Mouse (Mus musculus) kidney, postnatal 25 days (tissue): ENCODE results near the gene Rilpl1.
"Not testable (repeated sequence)": the region's sequence is repeated elsewhere in the genome, so short reads cannot be mapped to it uniquely, and the experiment has no call there.

Source experiments
- DNase-seq, 2 experiments: peaks; one replicate each; pipeline ENCODE4 v3.0.0; 2021; ENCODE audit warnings: mixed read lengths in 2 of 2

Rilpl1 gene

DNA sequence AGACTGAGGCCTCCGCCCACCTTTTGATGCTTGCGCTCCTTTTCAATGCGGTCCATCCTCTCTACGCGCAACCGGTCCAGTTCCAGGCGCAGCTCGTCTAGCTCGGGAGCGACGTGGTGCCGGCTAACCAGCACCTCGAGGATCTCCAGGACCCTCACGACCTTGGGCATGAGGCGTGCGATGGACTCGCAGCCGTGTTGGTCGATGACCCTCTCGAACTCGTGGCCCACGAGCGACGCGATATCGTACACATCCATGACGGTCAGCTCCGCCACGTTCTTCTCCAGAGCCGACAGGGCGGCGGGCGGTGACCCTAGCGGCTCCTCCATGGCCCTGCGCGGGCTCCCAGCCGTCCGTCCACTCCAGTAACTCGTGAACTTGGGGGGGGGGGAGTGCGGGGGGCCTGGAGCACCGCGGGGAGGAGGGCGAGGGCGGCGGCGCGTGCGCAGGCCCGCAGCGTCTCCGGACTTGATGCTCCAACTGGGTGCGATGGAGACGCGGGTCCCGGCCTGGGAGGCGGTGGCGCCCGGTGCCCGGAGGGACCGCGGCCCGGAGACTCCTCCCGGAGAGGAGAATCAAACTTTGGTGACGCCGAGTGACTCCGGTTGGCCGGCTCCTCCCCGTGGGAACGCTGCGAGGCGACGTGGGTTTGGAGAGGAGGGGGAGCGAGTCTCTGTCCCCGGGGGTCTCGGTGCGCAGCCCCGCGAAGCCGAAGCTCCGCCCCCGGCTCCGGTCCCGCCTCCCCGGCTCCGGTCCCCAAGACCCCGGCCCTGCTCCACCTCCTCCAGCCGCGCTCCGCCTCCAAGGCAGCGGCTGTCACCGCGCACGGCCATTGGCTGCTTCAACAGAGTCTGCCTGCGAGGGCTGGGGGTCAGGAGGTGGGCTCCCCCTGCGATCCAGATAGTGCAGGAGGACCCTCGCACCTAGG is at the start of gene Rilpl1:
Gene Rilpl1 (minus strand): TSS at position 737 of the 928 bp plus-strand sequence.
- DNase-seq, result peak; percentile 84 to 94

DNA sequence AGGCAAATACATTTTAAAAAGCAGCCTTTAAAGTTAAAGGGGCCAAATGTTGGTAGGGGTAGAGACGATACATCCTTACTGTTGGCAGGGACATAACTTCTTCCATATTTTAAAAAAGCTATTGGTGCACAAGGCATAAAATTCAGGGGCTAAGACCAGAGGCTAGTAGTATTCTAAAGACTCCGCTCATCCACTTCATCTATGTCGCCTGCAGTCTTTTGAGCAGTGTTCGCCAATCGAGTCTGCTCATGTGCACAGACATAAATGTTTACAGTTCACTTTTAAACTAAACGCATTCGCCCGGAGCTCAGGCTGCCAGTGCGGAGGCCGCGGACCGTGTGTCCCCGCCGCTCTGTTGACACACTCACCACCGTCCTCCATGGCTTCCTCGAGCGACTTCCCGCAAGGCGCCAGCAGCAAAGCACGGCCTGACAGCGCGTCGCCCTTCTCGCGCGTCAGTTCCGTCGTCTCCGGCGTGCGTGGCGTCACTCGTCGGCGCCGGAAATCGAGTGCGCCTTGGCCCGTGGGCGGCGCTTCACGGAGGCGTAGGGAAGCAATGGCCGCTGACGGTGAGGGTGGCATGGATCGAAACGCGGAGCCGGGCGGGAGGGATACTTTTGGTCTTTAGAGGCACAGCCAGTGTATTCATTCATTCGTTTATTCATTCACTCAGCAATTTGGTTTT is 47.6 kb upstream of the Rilpl1 start, which contains the start of the genes Eif2b1 and Gtf2h3:
Gene Eif2b1 (minus strand): TSS at position 499 of the 685 bp plus-strand sequence.
Gene Gtf2h3 (plus strand): TSS at position 508 of the 685 bp plus-strand sequence.
- peak; percentile 94 to 96 for DNase-seq

DNA sequence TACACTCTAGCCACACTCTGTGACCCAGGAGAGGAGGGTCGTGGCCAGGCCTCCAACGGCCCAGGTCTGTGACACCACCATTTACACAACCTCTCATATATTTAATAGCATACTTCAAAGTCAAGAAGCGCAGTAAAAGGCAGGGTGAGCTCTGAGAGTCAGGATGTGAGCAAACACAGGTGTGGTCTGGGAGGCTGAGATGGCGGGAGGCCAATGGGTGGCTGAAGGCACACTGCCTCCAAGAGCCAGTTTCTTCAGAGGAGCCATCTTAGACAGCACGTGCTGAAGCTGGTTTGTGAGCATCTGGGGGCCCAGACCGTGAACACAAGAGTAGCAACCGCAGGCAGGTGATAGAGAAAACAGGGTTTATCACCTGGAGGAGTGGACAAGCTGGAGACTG is 44.3 kb upstream of the Rilpl1 start:
- no peak for DNase-seq

DNA sequence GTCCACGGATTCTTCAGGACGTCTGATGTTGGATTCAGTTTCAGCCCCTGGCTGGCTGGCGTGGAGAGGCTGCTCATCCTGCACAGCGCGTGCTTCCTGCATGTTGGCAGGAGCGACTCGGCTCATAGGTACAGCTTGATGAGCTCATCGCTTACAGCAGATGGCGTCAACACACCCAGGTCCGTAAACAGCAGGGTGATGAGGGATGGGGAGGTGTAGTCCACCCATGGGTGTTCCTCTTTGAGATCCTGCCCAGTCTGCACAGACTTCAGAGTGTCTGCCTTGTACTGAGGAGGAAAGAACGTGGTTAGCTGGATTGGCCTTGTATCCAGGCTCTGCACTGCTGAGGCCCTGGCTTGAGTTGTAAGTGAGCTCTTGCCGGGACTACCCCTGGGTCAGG is 39.9 kb upstream of the Rilpl1 start:
- no peak for DNase-seq

DNA sequence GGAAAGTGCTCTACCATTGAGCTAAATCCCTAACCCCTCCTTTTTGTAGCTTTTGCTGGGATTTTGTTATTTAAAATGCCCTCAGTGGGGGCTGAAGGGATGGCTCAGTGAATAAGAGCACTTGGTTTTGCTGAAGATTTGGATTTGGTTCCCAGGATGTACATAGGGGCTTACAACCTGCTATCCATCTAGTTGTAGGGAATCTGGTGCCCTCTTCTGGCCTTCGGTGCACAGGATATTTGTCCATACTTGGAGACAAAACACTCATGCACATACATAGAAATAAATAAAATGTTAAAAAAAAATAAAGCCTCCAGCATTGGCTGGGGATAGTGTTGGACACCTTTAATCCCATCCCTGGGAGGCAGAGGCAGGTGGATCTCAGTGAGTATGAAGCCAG is 24.0 kb upstream of the Rilpl1 start:
- DNase-seq, result peak in 1 of 2 experiments; percentile 47

DNA sequence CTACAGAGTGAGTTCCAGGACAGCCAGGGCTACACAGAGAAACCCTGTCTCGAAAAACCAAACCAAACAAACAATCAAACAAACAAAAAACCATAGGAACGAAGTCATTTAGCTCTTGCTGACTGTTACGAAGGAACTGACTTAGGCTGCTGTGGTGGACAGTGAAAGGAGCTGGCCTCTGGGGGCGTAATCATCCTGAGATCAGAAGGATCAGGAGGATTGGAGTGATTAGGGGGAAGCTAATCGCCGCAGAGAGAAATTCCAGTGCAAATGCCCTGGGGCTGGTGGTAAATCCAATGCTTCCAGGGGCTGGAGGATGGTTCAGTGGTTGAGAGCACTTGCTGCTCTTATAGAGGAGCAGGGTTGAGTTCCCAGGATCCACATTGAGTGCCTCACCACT is 22.4 kb upstream of the Rilpl1 start:
- DNase-seq, result no peak

DNA sequence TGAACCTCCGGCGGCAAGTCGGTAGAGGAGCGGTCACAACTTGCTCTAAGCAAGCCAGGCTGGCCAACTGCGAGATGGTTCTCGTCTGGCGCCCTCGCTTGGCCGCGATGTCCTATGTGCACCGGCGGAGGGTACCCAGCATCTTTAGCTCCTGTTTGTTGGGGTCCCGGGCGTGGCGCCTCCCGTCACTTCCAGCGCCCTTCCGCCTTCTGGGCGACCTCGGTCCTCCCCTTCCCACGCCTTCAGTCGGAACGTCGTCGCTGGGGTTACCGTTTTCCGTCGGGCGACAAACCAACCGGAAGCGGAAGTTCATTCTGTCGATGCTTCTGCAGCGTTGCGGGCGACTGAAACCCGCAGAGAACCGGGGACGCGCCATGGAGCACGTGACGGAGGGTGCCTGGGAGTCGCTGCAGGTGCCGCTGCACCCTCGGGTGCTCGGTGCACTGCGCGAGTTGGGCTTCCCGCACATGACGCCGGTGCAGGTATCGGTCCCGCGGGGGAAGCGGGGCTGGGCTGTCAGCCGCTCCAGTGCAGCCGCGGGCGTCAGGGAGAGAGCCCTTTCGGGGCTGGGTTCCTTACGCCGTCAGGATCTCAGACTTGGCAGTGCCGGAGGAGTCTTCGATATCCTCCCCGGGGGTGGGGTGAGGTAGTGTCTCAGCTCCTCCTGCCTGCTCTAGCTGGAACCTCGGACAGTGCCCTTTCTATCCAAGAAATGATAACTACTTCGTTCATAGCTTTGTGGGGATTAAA is 21.5 kb upstream of the Rilpl1 start, which contains the start of gene Ddx55:
Gene Ddx55 (plus strand): TSS at position 307 of the 750 bp plus-strand sequence.
- peak; percentile 89 to 94 for DNase-seq

DNA sequence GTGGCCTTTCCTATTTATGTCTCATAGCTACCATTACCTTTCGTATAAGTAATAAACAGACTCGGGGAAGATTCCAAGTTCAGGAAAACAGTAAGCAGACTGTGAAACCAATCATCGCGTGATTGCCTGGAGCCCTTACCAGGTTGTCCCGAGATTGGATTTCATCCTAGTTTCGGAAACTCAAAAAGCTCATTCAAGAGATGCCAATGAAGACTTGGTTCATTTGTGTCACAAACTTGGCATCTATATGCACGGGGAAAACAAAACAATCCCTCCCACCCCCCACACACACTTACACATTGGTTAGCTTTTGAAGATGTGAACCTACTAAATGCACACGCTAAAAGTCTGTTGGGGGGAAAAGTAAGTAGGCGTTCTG is 20.9 kb upstream of the Rilpl1 start:
- no peak for DNase-seq

DNA sequence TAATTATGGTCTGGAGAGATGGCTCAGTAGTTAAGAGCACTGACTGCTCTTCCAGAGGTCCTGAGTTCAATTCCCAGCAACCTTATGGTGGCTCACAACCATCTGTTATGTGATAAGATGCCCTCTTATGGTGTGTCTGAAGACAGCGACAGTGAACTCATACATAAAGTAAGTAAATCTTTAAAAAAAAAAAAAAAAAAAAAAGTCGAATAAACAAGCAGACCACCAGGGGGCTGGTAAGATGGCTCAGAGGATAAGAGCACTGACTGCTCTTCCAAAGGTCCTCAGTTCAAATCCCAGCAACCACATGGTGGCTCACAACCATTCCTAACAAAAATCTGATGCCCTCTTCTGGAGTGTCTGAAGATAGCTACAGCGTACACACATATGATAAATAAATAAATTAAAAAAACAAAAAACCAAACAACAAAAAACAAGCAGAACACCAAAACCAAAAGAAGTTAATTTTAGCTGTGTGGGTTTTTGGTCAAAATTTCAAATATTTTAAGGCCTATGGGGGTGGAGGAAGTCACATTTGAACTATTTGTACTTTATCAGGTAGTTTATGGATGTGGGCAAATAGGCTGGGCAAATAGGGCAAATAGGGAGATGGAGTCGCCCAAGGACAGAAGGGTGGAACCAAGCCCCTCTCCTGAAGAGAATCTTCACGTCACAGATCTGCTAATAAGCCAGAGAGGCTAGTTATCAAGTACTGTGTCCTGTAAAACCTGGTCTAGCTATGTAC is 20.3 kb upstream of the Rilpl1 start:
- not testable (repeated sequence) for DNase-seq

DNA sequence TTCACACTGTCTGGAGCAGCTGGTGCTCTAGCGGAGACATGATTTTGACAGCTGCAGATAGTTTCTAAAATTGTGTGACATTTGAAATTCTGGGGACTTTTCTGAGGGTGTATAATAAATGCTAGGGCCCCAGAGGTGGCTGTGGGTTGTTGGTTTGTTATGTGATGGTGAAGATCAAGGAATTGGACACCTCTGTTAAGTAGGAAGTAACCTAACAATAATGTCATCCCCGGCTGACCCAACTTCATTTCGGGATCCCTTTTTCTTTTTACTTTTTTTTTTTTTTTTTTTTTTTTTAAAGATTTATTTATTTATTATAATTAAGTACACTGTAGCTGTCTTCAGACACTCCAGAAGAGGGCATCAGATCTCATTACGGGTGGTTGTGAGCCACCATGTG is 19.5 kb upstream of the Rilpl1 start:
- DNase-seq, result not testable (repeated sequence)

DNA sequence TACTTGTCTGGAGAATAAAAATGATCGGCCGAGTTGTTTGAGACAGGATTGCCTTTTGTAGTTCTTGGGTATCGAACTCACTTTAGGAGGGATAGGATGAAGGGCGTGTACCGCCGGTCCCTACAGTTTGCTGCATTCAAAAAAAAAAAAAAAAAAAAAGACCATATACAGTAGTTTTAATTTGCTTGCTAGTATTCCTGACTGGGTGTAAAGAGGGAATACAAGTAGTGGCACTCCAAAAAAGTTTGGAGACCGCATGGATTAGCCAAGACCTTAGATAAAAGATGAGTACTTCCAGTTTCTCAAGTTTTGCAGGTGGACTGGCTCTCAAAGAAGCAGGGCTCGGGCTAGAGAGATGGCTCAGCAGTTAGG is 10.4 kb upstream of the Rilpl1 start:
- no peak for DNase-seq

DNA sequence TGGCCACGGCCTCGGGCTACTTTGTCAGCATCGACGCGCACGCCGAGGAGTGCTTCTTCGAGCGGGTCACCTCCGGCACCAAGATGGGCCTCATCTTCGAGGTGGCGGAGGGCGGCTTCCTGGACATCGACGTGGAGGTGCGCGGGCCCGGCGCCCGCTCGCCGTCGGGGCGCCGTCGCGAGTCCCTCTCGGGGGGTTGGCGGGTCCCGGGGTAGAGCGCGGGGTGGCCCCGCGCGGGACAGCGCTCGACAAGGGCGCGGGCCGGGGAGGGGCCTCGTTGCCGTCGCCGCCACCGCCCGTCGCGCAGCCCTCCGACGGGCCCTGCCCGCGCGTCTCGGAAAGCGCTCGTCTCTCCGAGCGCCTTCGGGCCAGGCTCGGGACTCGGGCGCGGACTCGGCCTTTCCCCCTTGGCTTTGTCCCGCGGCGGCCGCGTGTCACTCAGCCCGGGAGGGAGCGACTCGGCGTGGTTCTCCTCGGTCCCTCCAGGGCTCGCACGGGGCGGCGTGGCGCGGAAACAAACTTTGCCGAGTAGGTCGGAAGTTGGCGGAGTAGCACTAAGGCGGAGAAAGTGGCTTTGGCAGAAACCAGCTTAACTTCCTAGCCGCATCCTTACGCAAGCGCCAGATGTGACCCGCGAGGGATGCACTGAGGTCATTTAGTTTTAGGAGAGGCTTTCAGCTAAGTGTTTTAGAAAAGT is 9.9 kb upstream of the Rilpl1 start:
- peak; percentile 74 to 90 for DNase-seq

DNA sequence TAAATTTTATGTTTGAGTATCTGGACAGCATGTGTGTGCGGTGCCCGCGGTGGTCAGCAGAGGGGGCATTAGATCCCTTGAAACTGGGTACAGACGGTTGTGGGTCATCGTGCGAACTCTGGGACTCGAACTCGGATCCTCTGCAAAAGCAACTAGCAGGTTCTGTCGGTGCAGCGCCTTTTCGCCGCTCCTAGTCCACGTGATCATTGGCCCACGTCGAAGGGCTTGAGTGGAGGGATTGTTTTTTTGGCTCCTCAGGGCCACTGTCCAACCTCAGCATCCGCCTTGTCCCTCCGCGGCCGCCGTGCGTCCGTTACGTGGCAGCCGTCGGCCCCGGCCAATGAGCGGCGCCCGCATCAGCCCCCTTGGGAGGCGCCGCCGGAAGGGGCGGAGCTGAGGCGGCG is 9.2 kb upstream of the Rilpl1 start, which contains the start of gene Tmed2:
Gene Tmed2 (plus strand): TSS at position 313 of the 404 bp plus-strand sequence.
- DNase-seq, result peak; percentile 95 to 99

DNA sequence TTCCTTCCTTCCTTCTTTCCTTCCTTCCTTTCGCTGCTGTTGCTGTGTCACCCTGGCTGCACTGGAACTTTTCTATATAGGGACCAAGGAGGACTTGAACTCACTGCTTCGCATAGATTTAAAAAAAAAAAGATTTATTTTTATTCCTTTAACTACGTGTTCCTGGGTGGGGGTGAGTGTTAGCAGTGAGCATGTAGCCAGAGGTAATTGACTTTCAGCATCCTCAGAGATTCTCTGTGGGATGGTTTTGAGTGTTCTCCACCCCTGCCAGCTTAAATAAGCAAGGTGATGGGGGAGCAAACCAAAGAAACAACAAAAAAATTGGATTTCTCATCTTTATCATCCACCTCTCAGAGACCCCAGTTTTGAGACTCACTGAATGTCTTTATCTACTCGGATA is 8.7 kb upstream of the Rilpl1 start:
- DNase-seq, result no peak

DNA sequence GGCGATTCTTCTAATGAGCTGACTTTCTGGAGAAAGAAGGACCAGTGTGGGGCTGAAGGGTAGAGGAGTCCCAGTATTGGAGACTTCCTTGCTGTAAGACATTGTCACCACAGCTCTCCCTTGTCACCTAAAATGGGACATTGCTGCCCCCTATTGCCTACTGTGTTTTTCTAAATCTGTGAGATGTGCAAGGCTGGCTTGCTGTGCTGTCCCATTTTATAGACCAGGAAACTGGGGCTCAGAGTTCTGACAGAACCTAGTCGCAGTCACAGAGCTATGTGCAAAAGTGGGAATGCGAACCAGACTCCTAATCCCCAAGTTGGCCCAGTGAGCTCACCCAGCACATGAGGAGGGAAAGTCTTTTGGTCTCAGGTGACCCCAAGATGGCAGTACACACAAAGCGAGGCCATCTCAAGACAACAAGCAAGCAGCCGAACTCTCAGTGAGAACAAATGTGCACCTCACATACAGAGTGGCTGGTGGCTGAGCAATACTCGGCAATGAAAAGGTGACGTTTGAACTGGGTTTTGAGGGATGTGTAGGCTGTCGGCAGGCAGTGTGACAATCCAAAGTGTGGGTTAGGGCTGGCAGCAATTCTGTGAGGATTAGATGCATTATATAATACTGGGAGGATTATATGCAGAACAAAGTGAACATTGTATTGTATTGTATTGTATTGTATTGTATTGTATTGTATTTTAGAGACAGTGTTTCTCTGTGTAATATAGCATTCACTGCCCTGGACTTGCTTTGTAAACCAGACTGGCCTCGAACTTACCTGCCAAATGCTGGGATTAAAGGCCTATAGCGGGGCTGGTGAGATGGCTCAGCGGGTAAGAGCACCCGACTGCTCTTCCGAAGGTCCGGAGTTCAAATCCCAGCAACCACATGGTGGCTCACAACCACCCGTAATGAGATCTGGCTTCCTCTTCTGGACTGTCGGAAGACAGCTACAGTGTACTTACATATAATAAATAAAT is 7.9 kb upstream of the Rilpl1 start:
- peak; percentile 65 to 85 for DNase-seq

DNA sequence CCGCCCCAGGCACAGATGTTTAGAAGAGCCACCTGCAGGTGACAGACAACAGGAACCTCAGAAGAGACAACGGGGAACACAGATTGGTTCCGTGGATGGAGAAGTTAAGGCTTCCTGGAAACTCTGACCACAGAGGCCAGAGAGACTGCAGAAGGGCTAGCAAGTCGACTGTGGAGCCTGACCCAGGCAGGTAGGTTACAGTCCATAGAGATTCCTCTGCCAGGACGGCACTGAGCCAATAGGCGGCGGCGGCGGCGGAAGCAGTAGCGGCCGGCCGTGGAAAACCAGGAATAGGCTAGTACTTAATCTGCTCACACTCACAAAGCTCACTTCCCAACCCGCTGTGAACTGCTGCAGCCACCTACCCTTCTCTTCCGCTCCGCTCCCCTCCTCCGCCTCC is 5.6 kb upstream of the Rilpl1 start:
- DNase-seq, result peak; percentile 83 to 92

DNA sequence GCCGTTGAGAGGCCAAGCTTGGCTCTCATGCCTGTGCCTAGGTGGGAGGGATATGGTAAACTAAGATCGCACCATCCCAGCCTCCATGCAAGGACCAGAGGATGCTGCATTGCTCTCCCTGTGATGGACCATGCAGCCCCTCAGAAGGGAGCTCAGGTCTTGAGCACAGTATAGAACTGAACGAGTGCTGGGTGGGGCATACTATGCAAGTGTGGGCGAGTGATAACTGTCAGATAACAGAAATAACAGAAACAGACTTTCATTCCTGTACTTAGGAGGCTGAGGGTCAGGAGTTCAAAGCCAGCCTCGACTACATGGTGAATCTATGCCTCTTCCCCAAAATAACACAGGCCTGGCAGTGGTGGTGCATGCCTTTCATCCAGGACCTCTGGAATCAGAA is 3.8 kb upstream of the Rilpl1 start:
- no peak for DNase-seq

DNA sequence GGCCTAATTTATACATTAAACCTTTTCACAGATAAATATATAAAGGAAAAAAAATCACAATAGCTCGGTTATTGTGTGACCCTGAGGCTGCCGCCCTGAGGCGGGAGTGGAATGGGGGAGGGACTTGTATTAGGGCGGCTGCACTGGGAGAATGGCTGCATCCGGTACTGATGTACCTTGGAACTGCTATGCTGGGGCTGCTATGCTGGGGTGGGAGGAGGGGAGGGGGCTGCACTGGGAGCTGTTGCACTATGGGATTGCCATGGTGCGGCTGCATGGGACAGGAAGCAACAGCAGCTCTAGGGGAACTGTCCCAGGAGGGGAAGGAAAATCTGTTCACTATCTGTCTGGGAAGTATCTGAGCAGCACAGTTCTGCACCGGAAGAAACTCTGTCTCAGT is 1.3 kb upstream of the Rilpl1 start:
- peak in 1 of 2 experiments; percentile 63 for DNase-seq

DNA sequence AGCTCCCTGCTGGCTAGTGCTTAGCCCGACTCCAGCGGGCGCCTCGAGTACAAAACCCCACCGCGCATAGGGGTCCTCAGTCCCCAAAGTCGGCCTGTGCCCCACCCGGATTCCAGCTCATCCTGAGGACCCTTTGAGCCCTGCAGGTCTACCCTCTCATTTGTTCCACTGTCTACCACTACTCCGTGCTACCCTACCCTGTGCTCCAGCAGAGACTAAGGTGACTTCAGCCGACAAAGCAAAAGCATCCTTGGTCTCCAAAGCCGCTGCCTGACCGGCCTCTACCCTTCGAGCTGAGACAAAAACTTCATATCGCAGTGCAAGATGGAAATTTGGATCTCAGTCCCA is 366 bp upstream of the Rilpl1 start:
- no peak for DNase-seq

DNA sequence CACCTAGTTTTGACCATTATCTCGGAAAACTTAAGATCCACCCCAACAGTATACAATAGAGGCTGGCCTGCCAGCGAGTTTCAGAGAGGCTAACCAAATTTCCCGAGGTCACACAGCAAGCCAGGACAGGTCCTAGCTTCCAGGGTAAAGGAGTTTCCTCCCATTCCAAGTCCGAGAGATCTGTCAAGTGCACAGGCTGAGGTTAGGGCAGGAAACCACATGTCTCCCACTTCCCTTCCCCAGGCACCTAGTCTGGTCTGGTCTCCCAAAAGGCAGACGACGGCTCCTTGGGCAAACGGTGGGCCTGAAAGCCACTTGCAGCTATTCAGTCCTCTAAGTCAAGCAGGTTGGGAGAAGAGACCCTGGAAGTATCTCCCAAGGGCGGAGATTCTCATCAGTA is 1.5 kb downstream of the Rilpl1 start:
- peak in 1 of 2 experiments; percentile 34 for DNase-seq
